ENCODE assay signal across 1 mouse cellular context in genomic region chr10:41509160-41509559, GRCm38 (mm10).
A peak's percentile ranks its signal among the peaks of the same experiment; 100 is the strongest.
TF ChIP-seq lines count a peak whose summit lies in the region.

No protein-coding gene starts in this region.

TF ChIP-seq in MEL, 35 proteins besides CTCF, POLR2A, EP300 and RAD21 (continued from another document):
- peak; percentile 84 for TF ChIP-seq SMC3 (IDR thresholded peaks at IDR 0.05; ENCODE audit: low read depth, low read length)
